Mouse (Mus musculus) gastrocnemius, postnatal 14 days (tissue): Measurements from ENCODE around the gene Npas2. TPM values are rescaled to one million over a fixed set of nuclear protein-coding genes. Genes with fewer than 3 reads are reported as not detected.

ENCODE experiments used
- DNase-seq: peaks from one replicate; pipeline ENCODE4 v3.0.0; 2021; ENCODE audit warnings: mixed read lengths
- intact Hi-C: fragments of 180-260 bp; cut with DNase I; formaldehyde crosslinking; loops from one replicate; pipeline ENCODE4 v1.15.1; 2025; ENCODE audit warnings: low total_unique reads
- total RNA-seq, 2 experiments: library from RNA; stranded (reverse); gene quantifications; 2 replicates each; pipeline ENCODE4 v1.2.3; 2021

The Npas2 gene
- total RNA-seq, 2 experiments from 2014 or later = 3.2 TPM

- intact Hi-C loops = no loop called here
- DNase-seq = no peak
These were observed 79.4 kb downstream of the Npas2 start for GRCm38 (mm10) chr1:39272976-39273375.

- DNase-seq = no peak
- intact Hi-C loops = no loop called here
These were observed 86.9 kb downstream of the Npas2 start for GRCm38 (mm10) chr1:39280391-39280790.

- DNase-seq = no peak
- intact Hi-C loops = no loop called here
These were observed 87.7 kb downstream of the Npas2 start for GRCm38 (mm10) chr1:39280989-39281875.

DNA sequence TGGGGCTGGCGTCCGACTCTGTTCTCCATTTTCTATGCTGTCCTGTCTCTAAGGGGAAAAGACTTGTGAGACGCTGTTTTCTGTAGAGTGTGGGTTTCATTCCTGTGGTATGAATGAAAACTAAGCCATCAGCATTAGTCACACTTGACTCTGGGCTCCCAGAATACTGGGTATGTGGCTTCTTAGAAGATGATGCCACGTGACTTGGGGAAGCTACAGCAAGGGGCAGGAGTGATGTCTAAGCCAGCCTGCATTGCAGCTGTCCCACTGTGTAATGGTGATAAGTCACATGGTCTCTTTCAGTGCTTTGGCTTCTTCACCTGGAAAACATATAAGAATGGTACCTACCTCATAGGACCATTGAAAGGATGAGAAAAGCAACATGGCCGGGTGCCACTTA, 88.4 kb downstream of the Npas2 start:
- DNase-seq = no peak
- intact Hi-C loops = no loop called here

- no peak for DNase-seq
- intact Hi-C loops = no loop called here
These were observed 89.8 kb downstream of the Npas2 start for GRCm38 (mm10) chr1:39283323-39283722.

- DNase-seq = peak; percentile 71
- intact Hi-C loops = no loop called here
These were observed 91.3 kb downstream of the Npas2 start for GRCm38 (mm10) chr1:39284786-39285185.

- intact Hi-C loops = no loop called here
- no peak for DNase-seq
These were observed 93.5 kb downstream of the Npas2 start for GRCm38 (mm10) chr1:39287076-39287475.

DNA sequence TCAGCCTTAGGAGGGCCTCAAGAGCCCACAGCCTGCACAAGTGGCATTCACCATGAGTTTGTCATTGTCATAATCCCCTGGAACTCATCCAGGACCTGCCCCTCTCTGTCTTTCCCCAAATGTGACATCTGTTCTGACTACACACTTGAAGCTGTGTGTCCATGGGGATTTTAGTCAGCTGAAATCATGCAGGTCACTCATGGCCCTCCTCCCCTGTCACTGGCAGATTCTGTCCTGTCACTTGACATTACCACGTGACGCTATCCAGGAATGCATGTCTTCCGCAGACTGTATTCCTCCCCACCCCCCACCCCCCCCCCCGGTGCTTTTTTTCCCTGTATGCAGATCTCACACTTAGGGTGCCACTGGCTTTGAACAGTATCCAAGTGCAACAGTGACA, 94.3 kb downstream of the Npas2 start:
- intact Hi-C loops = no loop called here
- no peak for DNase-seq

- DNase-seq = no peak
- intact Hi-C loops = no loop called here
These were observed 94.9 kb downstream of the Npas2 start for GRCm38 (mm10) chr1:39288425-39288824.

GRCm38 (mm10) chr1:39292001-39292400, 98.5 kb downstream of the Npas2 start:
- intact Hi-C loops = no loop called here
- no peak for DNase-seq

DNA sequence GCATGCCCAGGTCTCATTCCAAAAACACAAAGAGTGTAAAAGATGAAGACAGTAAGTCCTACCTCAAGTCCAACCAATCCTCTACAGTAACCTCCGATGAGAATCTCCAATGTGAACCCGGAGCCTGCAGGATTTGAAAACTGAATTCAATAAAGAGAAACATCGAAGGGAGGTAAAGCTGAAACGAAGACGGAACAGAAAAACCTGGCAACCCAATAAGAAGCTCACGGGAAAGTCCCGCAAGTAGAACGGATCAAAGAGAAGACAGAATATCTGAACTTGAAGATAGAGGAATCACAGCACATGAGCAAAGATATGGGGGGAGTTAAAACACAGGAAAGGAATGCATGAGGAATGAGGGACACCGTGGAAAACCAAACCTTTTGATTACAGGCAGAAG, 104.8 kb downstream of the Npas2 start:
- no peak for DNase-seq
- intact Hi-C loops = no loop called here

DNA sequence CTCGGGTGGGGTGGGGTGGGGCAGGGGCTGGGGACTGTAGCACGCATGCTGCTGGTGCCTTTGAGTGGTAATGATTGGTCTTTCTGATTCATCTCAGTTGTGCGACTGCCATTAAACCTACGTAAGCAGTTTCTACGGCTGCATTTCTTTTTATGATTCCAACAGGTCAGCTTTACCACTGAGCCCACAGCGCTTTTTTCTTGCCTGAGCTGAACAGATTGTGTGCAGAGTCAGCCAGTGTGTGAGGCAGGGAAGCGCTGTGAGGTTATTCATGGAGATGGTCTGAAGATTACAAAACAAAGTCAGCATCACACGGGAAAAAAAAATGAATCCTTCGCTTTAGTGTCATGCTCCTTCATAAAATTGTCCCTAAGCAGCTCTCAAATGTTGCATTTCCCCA, 106.7 kb downstream of the Npas2 start:
- intact Hi-C loops = no loop called here
- DNase-seq = no peak

- no peak for DNase-seq
- intact Hi-C loops = no loop called here
These were observed 107.1 kb downstream of the Npas2 start for GRCm38 (mm10) chr1:39300676-39301075.

- no peak for DNase-seq
- intact Hi-C loops = no loop called here
These were observed 108.7 kb downstream of the Npas2 start for GRCm38 (mm10) chr1:39302246-39302645.

DNA sequence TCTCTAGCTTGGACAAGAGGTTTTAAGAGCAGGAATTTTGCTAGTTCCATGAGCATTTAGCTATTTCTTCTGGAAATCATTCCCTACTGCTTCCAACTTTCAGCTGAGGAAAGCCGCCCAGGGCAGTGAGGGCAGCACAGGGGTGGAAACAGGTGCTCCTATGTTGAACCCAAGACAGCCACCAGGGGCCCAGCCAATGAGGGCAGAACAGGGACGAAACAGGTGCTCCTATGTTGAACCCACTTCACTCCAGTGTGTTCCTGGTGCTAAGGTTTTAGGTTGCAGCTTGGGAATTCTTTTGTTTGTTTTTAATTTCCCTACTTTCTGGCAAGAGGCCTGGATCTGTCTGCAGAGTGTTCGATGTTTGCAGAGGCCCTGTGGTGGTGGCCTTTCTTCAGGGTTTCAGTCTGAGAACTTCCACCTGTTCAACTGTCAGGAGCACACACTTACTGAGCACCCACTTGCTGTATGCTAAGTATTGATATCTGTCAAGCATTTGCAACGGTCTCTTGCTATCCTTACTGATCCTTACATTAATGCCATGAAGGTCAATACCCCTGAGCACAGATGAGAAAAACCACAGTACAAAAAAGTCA, 109.6 kb downstream of the Npas2 start:
- no peak for DNase-seq
- intact Hi-C loops = no loop called here

DNA sequence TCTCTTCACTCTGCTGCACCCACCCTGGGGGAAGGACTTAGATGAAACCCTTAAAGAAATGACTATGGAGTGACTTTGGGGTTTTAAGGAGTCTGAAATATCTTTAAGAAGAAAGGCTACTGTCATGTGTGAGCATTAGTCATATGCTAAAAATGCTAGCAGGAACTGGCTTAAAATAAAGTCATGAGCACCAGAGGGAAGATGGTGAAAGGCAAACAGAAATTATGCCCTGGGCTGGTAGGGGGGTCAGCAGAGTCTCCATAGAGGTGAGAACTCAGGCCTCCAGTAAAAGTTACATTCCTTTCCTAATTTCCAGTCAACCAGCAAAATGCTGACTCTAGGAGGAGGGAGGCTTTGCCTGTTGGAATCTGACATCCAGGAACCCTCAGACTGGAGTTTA, 113.8 kb downstream of the Npas2 start:
- intact Hi-C loops = no loop called here
- no peak for DNase-seq

DNA sequence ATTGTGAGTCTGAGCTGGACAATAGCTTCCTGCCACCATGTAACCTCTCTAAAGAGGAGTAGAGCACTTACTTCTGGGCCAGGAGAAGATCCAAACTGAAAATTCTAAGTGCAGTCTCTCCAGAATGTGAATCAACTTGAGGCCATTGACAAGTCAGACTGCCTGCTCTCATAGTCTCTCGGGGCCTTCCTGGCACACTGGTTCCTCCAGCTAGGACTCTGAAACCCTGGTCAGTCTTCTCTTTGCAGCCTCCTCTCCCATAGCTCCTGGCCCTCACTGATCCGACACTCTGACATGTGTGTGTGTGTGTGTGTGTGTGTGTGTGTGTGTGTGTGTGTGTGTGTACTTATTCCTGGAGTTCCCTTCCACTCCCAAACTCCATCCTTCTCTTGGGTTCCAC, 114.4 kb downstream of the Npas2 start:
- DNase-seq = peak; percentile 39
- intact Hi-C loops = no loop called here

GRCm38 (mm10) chr1:39309548-39309947, 116.0 kb downstream of the Npas2 start:
- intact Hi-C loops = no loop called here
- DNase-seq = no peak

GRCm38 (mm10) chr1:39312345-39312967, 118.9 kb downstream of the Npas2 start:
- intact Hi-C loops = no loop called here
- no peak for DNase-seq

- no peak for DNase-seq
- intact Hi-C loops = no loop called here
These were observed 120.1 kb downstream of the Npas2 start for GRCm38 (mm10) chr1:39313352-39314245.
